Mouse (Mus musculus): ENCODE results near the gene Slc25a45.

The Slc25a45 gene

DNA sequence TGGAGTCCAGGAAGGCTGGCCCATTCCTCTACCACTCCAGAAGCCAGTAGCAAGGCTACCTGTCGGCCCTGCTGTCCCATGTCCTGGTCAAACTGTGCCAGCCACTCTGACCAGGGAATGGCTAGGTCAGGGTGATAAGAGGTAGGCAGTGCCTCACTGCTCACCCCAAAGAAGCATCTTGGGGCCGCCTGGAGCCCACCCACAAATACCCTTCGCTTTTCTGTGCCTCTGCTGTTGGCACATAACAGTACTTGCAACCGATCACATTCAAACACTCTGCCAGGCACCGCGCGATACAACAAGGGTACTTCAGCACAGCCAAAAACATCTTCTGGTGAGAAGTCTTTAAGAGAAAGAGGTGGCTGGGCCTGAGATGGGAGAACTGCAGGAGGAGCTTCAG, 14.7 kb downstream of the Slc25a45 start:
- no peak for DNase-seq (ENCODE audit: low spot score in 2 of 2)

DNA sequence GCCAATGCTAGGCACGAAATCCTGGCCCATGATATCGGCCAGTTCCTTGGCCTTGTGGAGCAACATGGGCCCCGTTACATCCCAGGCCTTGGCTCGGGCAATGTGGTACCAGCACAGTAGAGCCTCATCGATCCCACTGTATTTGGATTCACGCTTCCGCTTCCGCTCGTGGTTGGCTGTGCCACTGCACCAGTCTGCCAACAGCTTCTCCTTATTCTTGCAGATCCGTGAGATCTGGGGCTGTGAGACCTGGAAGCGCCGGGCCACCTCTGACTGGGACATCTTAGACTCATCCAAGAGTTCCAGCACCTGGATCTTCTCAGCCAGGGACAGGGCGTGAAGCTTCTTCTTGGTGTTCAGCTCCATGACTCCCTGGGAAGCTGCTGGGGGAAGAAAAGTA, 15.1 kb downstream of the Slc25a45 start:
- DNase-seq (ENCODE audit: low spot score in 2 of 2): no peak

DNA sequence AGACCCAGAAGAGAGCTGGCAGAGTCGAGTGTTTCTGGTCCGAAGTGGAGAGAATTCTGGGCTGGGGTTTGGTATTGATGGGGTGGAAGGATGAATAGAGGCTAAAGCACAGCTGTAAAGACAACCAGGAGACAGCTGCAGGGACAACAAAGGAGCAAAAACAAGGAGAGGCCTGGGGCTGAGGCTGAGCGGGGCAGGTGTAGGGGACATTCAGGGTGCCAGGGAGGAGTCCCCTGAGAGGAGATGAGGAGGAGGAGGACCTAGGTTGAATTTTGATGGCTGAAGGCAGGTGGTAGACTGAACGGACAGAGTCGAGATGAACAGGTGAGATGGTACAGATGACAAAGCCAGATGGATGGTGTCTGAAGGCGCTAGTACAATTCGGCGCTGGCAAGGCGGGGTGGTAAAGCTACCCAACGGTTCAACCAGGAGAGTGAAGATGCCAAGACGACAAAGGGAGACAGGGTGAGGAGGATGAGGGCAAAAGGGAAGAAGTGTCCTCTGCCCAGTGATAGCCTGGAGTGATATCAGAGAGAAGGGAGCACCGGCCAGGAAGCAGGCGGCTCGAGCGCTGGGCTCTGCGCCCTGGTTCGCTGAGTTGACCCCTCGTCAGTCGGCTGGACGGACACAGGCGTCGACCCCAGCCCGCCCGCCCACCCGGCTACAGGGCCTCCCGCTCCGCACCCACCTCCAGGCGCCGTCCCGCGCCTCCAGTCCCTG, 15.8 kb downstream of the Slc25a45 start:
- DNase-seq (ENCODE audit: low spot score in 2 of 2): no peak

DNA sequence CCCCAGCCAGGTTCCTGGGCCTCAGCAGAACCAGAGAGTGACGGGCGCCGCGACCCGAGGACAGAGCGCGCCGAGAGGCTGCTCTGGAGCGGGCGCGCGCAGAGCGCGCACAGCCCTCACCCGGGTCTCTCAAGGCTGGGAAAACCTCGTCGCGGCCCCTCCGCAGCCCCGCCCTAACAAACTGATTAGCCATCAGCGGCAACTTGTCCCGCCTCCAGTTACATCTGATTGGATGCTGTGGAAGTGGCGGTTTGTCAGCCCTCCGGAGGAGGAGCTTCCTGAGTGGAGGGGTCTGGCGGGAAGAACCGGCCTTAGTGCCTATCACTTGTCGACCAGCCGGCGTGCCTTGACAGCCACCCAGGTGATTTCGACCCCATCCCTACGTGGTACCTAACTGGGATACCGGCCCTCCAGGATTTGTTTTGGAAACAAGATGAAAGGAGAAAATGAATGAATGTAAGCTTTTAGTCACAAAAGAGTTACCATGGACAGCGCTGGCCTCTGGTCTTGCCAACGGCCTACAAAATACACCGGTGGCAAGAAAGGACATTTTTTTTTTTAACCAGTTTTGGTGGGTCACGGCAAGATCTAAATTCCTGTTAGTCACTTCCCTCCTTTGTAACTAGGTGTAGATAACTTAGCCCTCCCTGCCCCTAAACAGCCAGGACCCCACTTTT, 16.5 kb downstream of the Slc25a45 start, which contains the start of gene Tigd3:
Gene Tigd3 (minus strand): TSS at position 148 of the 677 bp plus-strand sequence.
- peak; percentile 88 to 96 for DNase-seq (ENCODE audit: low spot score in 2 of 2)

DNA sequence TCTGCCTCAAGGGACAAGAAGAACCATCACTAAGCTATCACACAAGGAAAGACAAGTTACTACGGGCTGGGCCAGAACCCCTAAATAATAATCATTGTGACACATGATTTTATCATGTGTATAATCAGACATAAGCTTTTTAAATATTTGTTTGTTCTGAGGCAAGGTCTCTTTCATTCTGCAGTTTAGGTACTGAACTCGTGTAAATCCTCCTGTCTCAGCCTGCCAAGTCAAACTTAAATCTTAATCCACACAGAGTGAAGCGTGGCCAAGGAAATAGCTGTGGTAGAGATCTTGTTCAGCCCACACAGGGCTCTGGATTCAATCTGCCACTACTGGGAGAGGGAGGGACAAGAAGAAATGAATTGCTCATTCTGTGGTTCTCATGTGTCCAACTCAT, 29.7 kb downstream of the Slc25a45 start:
- DNase-seq (ENCODE audit: low spot score in 2 of 2): no peak

DNA sequence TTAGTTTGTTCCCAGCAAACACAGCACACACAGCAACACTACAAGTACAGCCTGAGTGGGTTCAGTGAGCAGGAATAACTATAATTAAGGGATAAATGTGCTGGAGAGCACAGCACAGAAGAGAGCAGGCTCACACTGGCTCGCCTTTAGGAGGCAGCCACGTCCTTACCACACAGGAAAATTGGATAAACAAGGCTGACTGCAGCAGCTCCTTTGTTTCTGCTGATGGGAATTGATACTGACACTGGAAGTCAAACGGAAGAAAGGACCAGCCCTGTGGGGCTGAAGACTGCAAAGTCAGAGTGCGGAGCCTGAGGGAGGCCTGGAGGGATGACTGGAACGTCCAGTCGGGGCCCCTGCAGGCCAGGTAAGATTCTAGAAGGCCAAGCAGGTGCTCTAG, 32.6 kb downstream of the Slc25a45 start:
- DNase-seq (ENCODE audit: low spot score in 2 of 2): no peak

DNA sequence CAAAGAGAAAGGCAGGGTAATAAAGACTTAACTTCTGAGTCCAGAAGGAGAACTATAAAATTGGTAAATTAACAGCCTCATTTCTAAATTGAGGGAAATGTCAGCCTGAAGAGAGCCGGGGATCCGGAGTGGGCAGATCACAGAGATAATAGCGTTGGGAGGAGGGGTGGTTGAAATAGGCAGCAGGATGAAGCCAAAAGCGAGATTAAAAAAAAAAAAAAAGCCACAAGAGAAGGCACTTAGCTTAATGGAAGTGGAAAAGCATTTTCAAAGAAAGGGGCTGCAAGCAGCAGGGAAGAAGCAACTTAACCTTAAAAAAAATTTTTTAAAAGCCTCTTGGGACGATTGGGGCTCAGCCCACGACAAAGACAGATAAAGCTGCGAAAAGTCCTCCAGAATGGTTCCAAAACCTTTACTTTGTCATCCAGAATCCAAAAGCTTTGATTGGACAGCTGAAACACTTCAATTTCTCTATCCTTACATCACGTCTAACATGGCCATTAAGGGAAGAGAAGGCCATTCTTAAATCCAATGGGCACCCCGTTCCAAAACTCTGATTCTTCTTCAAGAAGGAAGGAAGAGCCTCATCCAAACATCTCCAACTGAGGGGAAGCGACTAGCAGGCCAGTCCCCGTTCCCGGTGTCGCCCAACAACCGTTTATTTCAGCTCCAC, 34.0 kb downstream of the Slc25a45 start:
- DNase-seq (ENCODE audit: low spot score in 2 of 2): no peak

DNA sequence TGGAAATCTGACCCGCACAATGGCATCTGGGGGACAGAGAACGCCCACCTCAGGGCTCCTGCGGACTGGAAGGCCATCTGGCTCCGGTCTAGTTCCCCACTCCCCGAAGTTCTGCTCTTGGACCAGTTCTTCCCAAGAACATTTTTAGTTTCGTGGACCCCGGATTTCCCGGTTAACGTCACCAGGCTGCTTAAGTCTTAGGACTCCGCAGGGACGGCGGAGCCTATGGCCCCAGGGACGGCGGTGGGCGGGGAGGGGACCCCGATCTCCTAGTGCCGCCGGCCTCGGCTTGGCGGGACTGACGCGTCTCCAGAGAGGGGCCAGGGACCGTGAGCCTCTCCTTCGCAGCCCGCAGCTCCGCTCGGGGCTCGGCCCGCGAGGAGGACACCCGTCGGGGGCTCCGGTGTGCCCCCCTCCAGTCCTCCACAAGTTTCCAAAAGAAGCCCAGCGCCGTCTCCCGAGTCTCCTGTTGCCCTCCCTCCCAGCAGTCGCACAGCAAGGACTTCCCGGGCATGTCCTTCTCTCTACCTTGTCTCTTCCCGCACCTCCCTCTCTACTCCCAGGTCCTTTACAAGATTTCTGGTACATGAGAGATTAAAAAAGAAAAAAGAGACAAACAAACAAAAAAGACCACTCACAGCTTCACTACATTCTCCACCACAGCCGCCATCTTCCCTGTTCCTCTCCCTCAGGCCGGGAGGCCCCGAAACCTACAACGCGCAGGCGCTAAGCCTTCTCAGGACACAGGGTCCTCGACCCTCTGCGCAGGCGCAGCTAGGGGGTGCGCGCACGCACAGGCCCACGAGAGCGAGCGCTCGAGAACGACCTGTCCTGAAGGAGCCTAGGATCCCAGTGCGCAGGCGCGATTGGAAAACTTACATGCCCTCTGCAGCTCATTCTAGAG, 34.7 kb downstream of the Slc25a45 start:
- DNase-seq (ENCODE audit: low spot score in 2 of 2): peak; percentile 96 to 99

DNA sequence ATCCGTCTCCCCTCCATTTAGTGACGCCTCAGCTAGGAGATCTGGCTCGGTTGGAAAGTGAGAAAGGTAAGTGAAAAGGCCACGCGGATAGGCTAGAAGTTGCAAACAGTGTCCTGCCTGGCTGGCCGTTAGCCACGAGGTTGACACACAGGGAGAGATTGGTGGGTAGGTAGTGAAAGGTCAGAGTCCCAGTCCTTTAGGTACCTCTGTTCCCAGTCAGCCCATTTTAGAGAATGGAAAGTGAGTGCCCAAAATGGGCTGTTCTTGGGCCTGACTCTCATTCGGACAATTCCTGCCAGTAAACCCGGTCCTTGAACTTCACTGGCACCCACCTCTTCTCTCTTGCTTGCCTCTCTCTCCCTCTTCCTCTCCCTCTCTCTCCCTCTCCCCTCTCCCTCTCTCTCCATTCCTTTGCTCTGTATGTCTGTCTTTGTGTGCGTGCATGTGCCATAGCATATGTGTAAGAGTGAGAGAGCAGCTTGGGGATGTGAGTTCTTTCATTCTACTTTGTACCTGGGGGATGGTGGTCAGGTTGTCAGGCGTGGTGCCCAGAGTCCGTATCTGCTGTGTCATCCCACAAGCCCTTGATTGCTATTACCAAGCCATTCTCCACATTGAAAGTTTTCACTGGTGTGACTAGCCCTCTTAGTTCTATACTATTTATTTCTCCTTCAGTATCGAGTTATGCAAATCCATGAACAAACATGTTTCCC, 35.6 kb downstream of the Slc25a45 start, which contains the start of gene Dpf2:
Gene Dpf2 (minus strand): TSS at position 4 of the 713 bp plus-strand sequence.
- DNase-seq (ENCODE audit: low spot score in 2 of 2): no peak

DNA sequence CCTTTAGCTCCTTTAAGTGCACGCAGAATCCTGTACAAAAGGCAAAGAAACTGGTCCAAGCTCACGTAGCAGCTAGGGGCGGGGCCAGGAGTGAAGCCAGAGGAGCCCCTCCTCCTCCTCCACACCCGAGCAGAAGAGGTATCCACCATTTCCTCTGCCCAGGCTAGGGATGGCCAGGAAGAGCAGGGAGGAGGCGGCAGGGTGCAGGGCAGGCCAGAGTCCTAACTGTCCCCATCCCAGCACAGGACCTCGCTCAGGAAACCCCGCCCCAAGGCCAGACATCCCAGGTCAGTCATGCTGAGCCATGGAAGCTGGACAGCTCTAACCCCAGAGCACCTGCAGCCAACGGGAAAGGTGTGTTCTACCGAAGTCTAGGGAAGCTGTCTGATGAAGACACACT, 44.1 kb downstream of the Slc25a45 start:
- no peak for DNase-seq (ENCODE audit: low spot score in 2 of 2)

DNA sequence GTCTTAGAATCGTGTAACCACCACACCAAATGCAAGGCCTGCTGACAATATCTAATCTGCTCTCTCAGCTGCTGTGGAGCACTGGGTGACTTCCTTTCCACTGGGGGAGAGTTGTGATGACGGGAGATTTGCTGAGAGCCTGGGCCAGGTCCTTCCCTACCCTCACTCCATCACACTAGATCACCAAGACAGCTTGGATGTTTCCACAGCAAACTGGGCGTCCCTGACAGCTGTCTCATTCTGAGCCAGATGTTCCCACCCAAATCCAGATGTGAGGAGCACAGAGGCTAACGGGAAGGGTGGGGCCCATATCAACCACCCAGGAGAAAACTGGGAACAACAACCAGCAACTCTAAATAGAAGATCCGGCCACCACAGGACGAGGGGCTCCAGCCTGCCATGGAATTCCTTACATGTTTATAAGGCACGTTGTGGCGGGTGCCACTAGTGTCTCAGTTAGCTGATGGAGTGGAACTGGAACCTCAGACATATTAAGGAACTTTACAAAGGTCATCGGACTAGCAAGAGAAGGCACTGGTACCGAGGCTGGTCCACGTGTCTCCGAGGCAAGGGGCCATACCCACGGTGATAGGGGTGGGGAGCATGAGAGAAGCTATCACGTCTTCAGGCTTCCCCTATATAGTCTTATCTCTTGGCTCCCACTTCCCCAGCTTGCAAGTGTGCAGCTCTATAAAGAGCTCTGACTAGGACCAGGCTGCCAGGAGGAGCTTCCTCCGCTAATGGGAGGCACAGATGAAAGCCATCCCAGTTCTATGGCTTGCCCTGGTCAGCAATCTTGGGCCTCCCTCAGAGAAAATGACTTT, 44.7 kb downstream of the Slc25a45 start:
- no peak for DNase-seq (ENCODE audit: low spot score in 2 of 2)

DNA sequence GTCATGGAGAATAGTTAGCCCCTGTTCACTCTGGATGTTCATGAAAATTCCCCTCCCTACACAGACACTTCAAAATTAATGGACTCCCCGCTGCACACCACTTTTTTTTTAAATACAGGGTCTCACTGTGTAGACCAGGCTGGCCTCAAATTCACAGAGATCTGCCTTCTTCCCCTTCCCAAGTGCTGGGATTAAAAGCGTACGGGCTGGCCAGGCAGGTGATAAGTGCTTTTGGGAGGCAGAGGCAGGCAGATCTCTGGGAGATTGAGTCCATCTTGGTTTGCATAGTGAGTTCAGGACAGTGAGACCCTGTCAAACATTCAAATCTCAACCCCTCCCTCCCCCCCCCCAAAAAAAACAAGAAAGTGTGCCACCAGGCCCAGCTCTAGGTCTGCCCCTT, 45.4 kb downstream of the Slc25a45 start:
- no peak for DNase-seq (ENCODE audit: low spot score in 2 of 2)

DNA sequence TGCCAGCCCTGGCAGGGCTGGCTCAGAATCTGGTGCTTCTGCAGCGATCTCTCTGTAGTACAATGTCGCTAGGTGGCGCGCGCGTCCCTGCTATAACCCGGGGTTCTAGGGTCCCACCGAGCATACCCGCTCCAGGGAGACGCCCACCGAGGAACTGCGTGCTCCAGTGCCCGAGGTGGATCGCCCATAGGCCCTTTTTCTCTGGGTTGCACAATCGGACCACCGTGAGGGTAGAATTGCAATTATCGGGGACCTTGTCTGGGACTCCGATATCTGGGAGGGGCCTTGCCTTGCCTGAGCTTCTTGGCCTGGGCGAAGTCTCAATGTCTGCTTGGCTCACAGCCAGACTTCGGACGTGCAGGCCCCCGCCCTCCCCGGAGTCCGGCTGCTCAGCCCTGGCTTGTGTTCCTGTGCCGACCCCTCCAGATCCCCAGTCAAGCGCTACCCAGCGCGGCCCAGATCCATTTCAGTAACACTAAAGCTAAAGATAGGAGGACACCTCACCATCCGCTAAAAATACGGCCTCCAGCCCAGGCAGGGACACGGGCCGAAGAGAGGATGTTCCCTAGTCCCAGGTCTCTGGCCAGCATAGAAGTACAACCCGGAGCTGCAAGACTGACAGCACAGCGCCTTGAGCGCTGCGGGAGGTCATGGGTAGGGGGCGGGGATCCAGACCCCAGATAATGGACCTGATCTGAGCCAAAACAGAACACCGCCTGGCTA, 46.5 kb downstream of the Slc25a45 start:
- DNase-seq (ENCODE audit: low spot score in 2 of 2): peak in 1 of 2 experiments; percentile 89

DNA sequence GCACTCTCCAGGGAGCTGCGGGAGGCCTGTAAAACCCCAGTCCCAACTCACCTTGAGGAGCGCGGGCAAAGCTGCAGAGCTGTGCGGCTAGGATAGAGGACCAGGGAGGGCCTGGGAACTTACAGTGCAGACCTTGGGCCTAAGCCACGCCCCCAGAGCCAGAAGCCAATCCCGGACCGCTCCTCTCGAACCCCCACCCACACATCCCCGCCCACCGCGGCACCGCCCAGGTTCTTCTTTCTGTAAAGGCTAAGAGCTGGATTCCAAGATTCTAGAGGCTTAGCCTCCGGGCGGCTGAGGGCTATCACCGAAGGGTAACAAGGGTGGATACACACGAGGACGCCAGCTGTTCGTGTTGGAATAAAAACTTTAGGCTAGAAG, 47.1 kb downstream of the Slc25a45 start, which contains the start of gene Cdc42ep2:
Gene Cdc42ep2 (minus strand): TSS at position 104 of the 381 bp plus-strand sequence.
- peak; percentile 66 to 91 for DNase-seq (ENCODE audit: low spot score in 2 of 2)

DNA sequence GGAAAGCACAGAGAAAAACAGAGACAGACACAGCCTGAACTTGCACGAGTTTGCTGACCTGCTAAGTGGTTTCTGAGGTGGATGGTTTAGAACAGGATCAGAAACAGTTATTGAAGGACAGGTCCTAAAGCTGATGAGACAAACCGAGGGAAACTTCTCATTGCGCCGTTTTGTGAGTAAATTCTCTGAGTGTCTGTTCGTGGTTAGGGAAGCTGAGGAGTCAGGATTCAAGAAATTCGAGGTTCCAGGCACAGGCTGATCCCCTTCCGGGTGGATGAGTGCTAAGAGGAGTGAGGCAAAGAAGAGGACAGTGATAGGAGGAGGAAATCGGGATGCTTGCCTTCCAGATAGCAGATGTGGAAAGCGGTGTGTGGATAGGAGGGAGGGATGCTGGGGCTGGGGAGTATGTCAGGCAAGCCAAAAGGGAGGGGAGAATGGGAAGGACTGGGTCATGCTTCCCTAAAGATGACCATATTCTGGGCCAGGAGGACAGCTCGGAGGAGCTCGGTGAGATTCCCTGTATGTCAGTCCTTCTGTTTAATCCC, 47.8 kb downstream of the Slc25a45 start:
- no peak for DNase-seq (ENCODE audit: low spot score in 2 of 2)

DNA sequence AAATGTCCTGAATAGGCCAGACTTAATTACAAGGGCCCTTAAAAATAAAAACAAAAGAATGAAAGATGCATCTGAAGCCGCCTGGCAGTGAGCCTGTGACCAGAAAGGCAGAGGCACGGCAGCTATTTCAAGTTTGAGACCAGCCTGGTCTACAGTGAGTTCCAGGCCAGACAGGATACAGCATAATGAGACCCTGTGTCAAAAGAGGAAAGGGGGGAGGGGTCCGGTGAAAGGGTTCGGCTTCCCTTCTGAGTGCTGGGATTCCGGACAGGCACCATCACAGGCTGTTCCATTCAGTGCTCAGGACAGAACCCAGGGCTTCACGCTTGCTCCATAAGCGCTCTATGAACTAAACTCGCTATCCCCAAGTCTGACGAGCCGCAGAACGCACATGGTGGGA, 49.4 kb downstream of the Slc25a45 start:
- no peak for DNase-seq (ENCODE audit: low spot score in 2 of 2)

DNA sequence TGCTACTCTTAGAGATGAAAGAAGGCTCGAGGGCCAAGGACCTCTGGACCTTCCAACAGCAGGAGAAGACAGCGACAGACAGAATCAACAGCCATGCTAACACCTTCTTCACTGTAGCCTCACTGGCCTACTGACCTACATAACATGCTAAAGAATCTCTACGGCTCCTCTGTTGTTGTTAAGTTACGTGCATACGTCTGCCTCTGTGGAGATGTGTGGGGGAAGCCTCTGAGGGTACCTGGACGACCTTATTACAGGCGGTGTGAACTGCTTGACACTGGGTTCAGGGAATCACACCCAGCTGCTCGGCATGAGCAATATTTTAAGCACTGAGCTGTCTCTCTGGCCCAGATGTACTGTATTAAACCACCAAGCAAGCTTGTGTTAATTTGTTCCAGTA, 49.9 kb downstream of the Slc25a45 start:
- DNase-seq (ENCODE audit: low spot score in 2 of 2): no peak

DNA sequence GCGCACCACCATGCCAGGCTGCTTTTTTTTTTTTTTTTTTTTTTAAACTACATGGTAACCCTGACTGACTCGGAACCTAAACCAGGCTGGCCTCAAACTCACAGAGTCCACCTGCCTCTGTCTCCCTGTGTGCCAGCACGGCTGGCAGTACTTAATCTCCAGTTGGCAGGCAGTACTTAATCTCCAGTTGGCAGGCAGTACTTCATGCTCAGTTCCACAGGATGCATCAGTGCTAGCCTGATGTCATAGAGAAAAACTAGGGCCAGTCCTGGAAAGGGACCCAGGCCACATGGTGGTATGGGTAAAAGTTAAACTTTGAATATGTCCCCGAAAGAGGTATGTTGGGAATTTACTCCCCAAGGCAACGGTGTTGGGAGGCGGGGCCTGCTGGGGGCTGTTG, 50.5 kb downstream of the Slc25a45 start:
- no peak for DNase-seq (ENCODE audit: low spot score in 2 of 2)

DNA sequence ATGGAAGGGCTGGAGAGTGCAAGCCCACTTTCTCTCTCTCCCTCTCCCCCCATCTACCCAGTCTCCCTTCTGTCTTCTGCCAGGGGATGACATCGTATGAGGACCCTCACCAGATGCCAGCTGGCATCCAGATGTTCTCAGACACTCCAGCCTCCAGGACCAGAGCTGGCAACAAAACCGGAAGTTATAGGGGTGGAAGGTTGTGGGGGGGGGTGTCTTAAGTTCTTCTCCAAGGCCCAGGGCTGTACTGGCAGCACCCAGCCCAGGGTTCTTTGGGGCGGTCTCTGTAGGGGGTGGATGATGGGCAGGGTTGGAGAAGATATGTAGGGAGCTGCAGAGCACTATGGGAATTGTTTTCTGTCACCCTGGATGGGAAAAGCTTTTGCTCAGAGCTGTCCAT, 50.9 kb downstream of the Slc25a45 start:
- DNase-seq (ENCODE audit: low spot score in 2 of 2): no peak
